Mouse (Mus musculus): ENCODE measurements around the gene Srpk2. TPM values are rescaled to one million over a fixed set of nuclear protein-coding genes. Genes with fewer than 3 reads are reported as not detected.

Srpk2 gene
- total and polyA plus RNA-seq, 3 experiments, result 20.6 to 31.1 (median 23.3) TPM

GRCm38 (mm10) chr5:23661191-23661590, 23.2 kb downstream of the Srpk2 start:
- peaks cover 0 to 18% of the 10 kb centered on the region in 2 experiments for H3K36me3 ChIP-seq (replicated peaks in 1 of 2; ENCODE audit: control insufficient read depth in 1 of 2, insufficient read depth in 1 of 2, low read length in 1 of 2)
- in situ Hi-C loops (cut with MboI; ENCODE audit: low pct_ligation_motif_present, low pct_unique_long_range_greater_than_20kb, low sequenced_read_pairs), result no loop called here
- H3K79me2 ChIP-seq (replicated peaks; ENCODE audit: control insufficient read depth, extremely low read depth, insufficient read depth, poor library complexity, severe bottlenecking), result no peaks in the 10 kb centered on the region; the same call in 1 of the 2 replicates
- no peak overlapping the region for H3K27ac ChIP-seq (ENCODE audit: insufficient read depth, low read depth)
- H3K9ac ChIP-seq (ENCODE audit: insufficient read depth, low read depth), result no peak overlapping the region
- H3K9me3 ChIP-seq (replicated peaks; ENCODE audit: low read length), result no peaks in the 10 kb centered on the region
- dilution Hi-C loops (cut with MboI; ENCODE audit: extremely low pct_ligation_motif_present, extremely low pct_unique_long_range_greater_than_20kb, low sequenced_read_pairs), result no loop called here
- no peak overlapping the region for H3K4me3 ChIP-seq (replicated peaks in 1 of 3; ENCODE audit: low read depth in 2 of 3, low read length in 2 of 3, poor library complexity in 1 of 3)
- peaks cover 0 to 6% of the 10 kb centered on the region in 2 experiments; a peak in 2 of 4 replicates for H3K4me1 ChIP-seq (ENCODE audit: control insufficient read depth in 1 of 2, insufficient read depth in 2 of 2)
- H3K27me3 ChIP-seq (replicated peaks), result no peaks in the 10 kb centered on the region
- no peak for TF ChIP-seq HCFC1 (IDR thresholded peaks at IDR 0.05; ENCODE audit: low read depth, low read length)
- TF ChIP-seq ELF1 (IDR thresholded peaks at IDR 0.05; ENCODE audit: low read depth, low read length), result no peak
- TF ChIP-seq BHLHE40 (IDR thresholded peaks at IDR 0.05; ENCODE audit: low read depth, low read length), result no peak
- TF ChIP-seq ZKSCAN1 (IDR thresholded peaks at IDR 0.05; ENCODE audit: borderline replicate concordance, low read depth, low read length), result no peak
- TF ChIP-seq MAFK (IDR thresholded peaks at IDR 0.05; ENCODE audit: insufficient replicate concordance, low read length), result no peak
- TF ChIP-seq PAX5 (IDR thresholded peaks at IDR 0.05; ENCODE audit: low read length), result no peak
- no peak for TF ChIP-seq SMC3 (IDR thresholded peaks at IDR 0.05; ENCODE audit: low read depth, low read length)
- no peak for TF ChIP-seq ZMIZ1 (IDR thresholded peaks at IDR 0.05; ENCODE audit: low read depth, low read length)
- TF ChIP-seq POLR2AphosphoS2 (IDR thresholded peaks at IDR 0.05; ENCODE audit: low read depth, low read length), result no peak
- TF ChIP-seq USF2 (conservative IDR thresholded peaks at IDR 0.05; ENCODE audit: low read depth, low read length), result no peak
- no peak for TF ChIP-seq RCOR1 (conservative IDR thresholded peaks at IDR 0.05; ENCODE audit: low read depth, low read length)
- TF ChIP-seq MEF2A (IDR thresholded peaks at IDR 0.05; ENCODE audit: borderline replicate concordance, low read depth, low read length), result no peak
- TF ChIP-seq CHD1 (IDR thresholded peaks at IDR 0.05; ENCODE audit: low read depth, low read length), result no peak
- no peak for TF ChIP-seq KAT2A (IDR thresholded peaks at IDR 0.05; ENCODE audit: insufficient replicate concordance, low read length)
- no peak for TF ChIP-seq MAZ (IDR thresholded peaks at IDR 0.05; ENCODE audit: low read depth, low read length)
- no peak for TF ChIP-seq ZNF384 (IDR thresholded peaks at IDR 0.05; ENCODE audit: low read depth, low read length)
- no peak for TF ChIP-seq USF1 (IDR thresholded peaks at IDR 0.05; ENCODE audit: low read depth, low read length)
- TF ChIP-seq GABPA (IDR thresholded peaks at IDR 0.05; ENCODE audit: insufficient replicate concordance, low read depth, low read length), result no peak
- no peak overlapping the region for H3K4me2 ChIP-seq (ENCODE audit: insufficient read depth, low read depth, poor library complexity, severe bottlenecking)
- no peak for DNase-seq (ENCODE audit: extremely low read depth)

- DNase-seq (ENCODE audit: extremely low read depth), result no peak
- no peak overlapping the region for H3K27ac ChIP-seq (ENCODE audit: insufficient read depth, low read depth)
- in situ Hi-C loops (cut with MboI; ENCODE audit: low pct_ligation_motif_present, low pct_unique_long_range_greater_than_20kb, low sequenced_read_pairs) (loop anchor here (10.0 kb wide), 1 partner anchor 143 kb away; no protein-coding TSS in a partner anchor), dilution Hi-C loops (cut with MboI; ENCODE audit: extremely low pct_ligation_motif_present, extremely low pct_unique_long_range_greater_than_20kb, low sequenced_read_pairs) (no loop called here)
- H3K4me3 ChIP-seq (replicated peaks in 1 of 3; ENCODE audit: low read depth in 2 of 3, low read length in 2 of 3, poor library complexity in 1 of 3), result no peak overlapping the region
- H3K4me1 ChIP-seq (ENCODE audit: control insufficient read depth in 1 of 2, insufficient read depth in 2 of 2), result peaks cover 0 to 7% of the 10 kb centered on the region in 2 experiments; a peak in 1 of 4 replicates
- H3K9me3 ChIP-seq (replicated peaks; ENCODE audit: low read length), result no peaks in the 10 kb centered on the region
- H3K79me2 ChIP-seq (replicated peaks; ENCODE audit: control insufficient read depth, extremely low read depth, insufficient read depth, poor library complexity, severe bottlenecking), result peaks cover 6% of the 10 kb centered on the region; the same call in 1 of the 2 replicates
- H3K4me2 ChIP-seq (ENCODE audit: insufficient read depth, low read depth, poor library complexity, severe bottlenecking), result no peak overlapping the region
- H3K27me3 ChIP-seq (replicated peaks), result no peaks in the 10 kb centered on the region
- peaks cover 0 to 9% of the 10 kb centered on the region in 2 experiments for H3K36me3 ChIP-seq (replicated peaks in 1 of 2; ENCODE audit: control insufficient read depth in 1 of 2, insufficient read depth in 1 of 2, low read length in 1 of 2)
- TF ChIP-seq POLR2AphosphoS2 (IDR thresholded peaks at IDR 0.05; ENCODE audit: low read depth, low read length) (no peak), SIN3A (IDR thresholded peaks at IDR 0.05; ENCODE audit: low read length) (no peak), JUN (IDR thresholded peaks at IDR 0.05; ENCODE audit: insufficient read depth, low read depth, low read length) (no peak), MAX (IDR thresholded peaks at IDR 0.05; ENCODE audit: low read length) (no peak), BHLHE40 (IDR thresholded peaks at IDR 0.05; ENCODE audit: low read depth, low read length) (no peak), MEF2A (IDR thresholded peaks at IDR 0.05; ENCODE audit: borderline replicate concordance, low read depth, low read length) (no peak), NELFE (IDR thresholded peaks at IDR 0.05; ENCODE audit: low read depth, low read length) (no peak), CHD2 (IDR thresholded peaks at IDR 0.05; ENCODE audit: low read length) (no peak), ZNF384 (IDR thresholded peaks at IDR 0.05; ENCODE audit: low read depth, low read length) (no peak), MYC (IDR thresholded peaks at IDR 0.05; ENCODE audit: low read depth, low read length) (no peak), USF1 (IDR thresholded peaks at IDR 0.05; ENCODE audit: low read depth, low read length) (no peak), UBTF (IDR thresholded peaks at IDR 0.05; ENCODE audit: low read depth, low read length) (no peak)
- no peak overlapping the region for H3K9ac ChIP-seq (ENCODE audit: insufficient read depth, low read depth)
These were observed 26.4 kb downstream of the Srpk2 start for GRCm38 (mm10) chr5:23658017-23658416.
